Mouse (Mus musculus) ES-Bruce4 (cell line): Measurements from ENCODE around the gene Bola1. TPM values are rescaled to one million over a fixed set of nuclear protein-coding genes. Genes with fewer than 3 reads are reported as not detected.
A peak's percentile ranks its signal among the peaks of the same experiment; 100 is the strongest.
"Not testable (repeated sequence)": the region's sequence is repeated elsewhere in the genome, so short reads cannot be mapped to it uniquely, and the experiment has no call there.

Source experiments
- H3K27ac ChIP-seq: 2 replicates; pipeline ENCODE4 v1.5.1; 2012; ENCODE audit warnings: low read length, inconsistent platforms; ENCODE audit not compliant: insufficient read depth
- H3K27me3 ChIP-seq: 2 replicates; pipeline ENCODE4 v1.6.1; 2012; ENCODE audit warnings: mild to moderate bottlenecking, low read length, inconsistent platforms; ENCODE audit not compliant: control insufficient read depth, poor library complexity, insufficient read depth, severe bottlenecking
- H3K36me3 ChIP-seq: 2 replicates; pipeline ENCODE4 v1.6.1; 2012; ENCODE audit warnings: inconsistent platforms, mild to moderate bottlenecking, low read length, moderate library complexity; ENCODE audit not compliant: control insufficient read depth, poor library complexity, insufficient read depth, severe bottlenecking
- H3K4me1 ChIP-seq: one replicate; pipeline ENCODE4 v1.8.1; 2011; ENCODE audit warnings: low read length; ENCODE audit not compliant: control insufficient read depth, insufficient read depth
- H3K4me3 ChIP-seq: 2 replicates; pipeline ENCODE4 v1.5.1; 2011; ENCODE audit warnings: low read depth, mild to moderate bottlenecking, low read length
- H3K9ac ChIP-seq: 2 replicates; pipeline ENCODE4 v1.6.1; 2012; ENCODE audit warnings: low read depth, mild to moderate bottlenecking, inconsistent platforms; ENCODE audit not compliant: poor library complexity, severe bottlenecking
- H3K9me3 ChIP-seq: replicated peaks from 2 replicates; pipeline ENCODE4 v1.6.1; 2012; ENCODE audit warnings: mild to moderate bottlenecking, low read length, inconsistent platforms; ENCODE audit not compliant: control insufficient read depth, poor library complexity, insufficient read depth, severe bottlenecking
- CTCF ChIP-seq: IDR thresholded peaks from one replicate; pipeline ENCODE4 v1.8.1; 2011; ENCODE audit warnings: low read depth, low read length
- EP300 ChIP-seq: IDR thresholded peaks from 2 replicates; pipeline ENCODE4 v1.6.1; 2011; ENCODE audit warnings: low read depth, low read length; ENCODE audit not compliant: insufficient read depth
- POLR2A ChIP-seq: IDR thresholded peaks from one replicate; pipeline ENCODE4 v1.8.1; 2011; ENCODE audit warnings: low read length; ENCODE audit not compliant: insufficient read depth
- polyA plus RNA-seq: library from polyadenylated mRNA; stranded (reverse); fragments of >200 nt; gene quantifications from 2 replicates; pipeline ENCODE4 v1.2.4, GENCODE M21; 2011; ENCODE audit warnings: low read depth; ENCODE audit not compliant: missing spikeins, insufficient read depth, insufficient read length

Bola1 gene
- polyA plus RNA-seq, 1 experiment = 18.1 TPM

GRCm38 (mm10) chr3:96243921-96244572 lies 24.5 kb upstream of the Bola1 start:
- Histone ChIP-seq H3K9me3 (no peaks in the 10 kb centered on the region), H3K4me1 (no peaks in the 10 kb centered on the region), H3K27me3 (no peaks in the 10 kb centered on the region), H3K9ac (peak overlapping the region; percentile 70), H3K27ac (peak overlapping the region; percentile 8), H3K36me3 (peaks cover 7% of the 10 kb centered on the region; the same call in 1 of the 2 replicates), H3K4me3 (peak overlapping the region; percentile 99)
- TF ChIP-seq EP300 (no peak), POLR2A (no peak), CTCF (no peak)

DNA sequence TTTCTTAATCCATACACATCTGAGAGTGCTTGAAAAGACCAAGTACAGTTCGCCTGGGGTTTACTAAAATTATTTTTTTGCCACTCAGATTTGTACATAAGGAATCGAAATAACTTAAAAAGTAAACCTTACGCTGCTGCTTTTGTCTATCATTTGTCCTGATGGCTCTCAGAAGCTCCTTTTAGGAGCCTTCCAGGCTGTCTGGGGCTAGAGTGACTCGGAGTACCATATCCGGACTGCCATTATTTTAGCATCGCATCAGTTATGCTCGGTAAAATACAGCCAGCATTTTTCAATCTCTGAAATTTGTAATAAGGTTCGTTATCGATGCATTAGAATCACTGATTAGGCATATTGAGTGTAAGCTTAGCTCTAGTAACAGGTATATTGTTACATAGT lies 21.3 kb upstream of the Bola1 start:
- 0 out of 2 replicates have a peak overlapping the region, but pooled peaks have one; percentile 67 for H3K27ac ChIP-seq
- peak overlapping the region; percentile 94 for H3K9ac ChIP-seq
- H3K27me3 ChIP-seq = no peaks in the 10 kb centered on the region
- H3K4me3 ChIP-seq = peak overlapping the region; percentile 35
- no peak for TF ChIP-seq CTCF
- no peak for TF ChIP-seq POLR2A
- no peak for TF ChIP-seq EP300
- peaks cover 2% of the 10 kb centered on the region; the same call in 1 of the 2 replicates for H3K36me3 ChIP-seq
- no peaks in the 10 kb centered on the region for H3K9me3 ChIP-seq
- no peaks in the 10 kb centered on the region for H3K4me1 ChIP-seq

- not testable (repeated sequence) for H3K27me3 ChIP-seq, H3K4me1 ChIP-seq, H3K9me3 ChIP-seq, H3K36me3 ChIP-seq
- peak within 1 kb of the TSS; percentile 89 for H3K27ac ChIP-seq
- H3K9ac ChIP-seq = peak within 1 kb of the TSS; percentile 94
- H3K4me3 ChIP-seq = peak within 1 kb of the TSS; percentile 85
These were observed 20.7 kb upstream of the Bola1 start, which contains the start of gene Hist2h2aa2 for GRCm38 (mm10) chr3:96239949-96240798. TSS of gene Hist2h2aa2 (minus strand) at chr3:96240276.

- not testable (repeated sequence) for H3K36me3 ChIP-seq, H3K4me1 ChIP-seq, H3K27me3 ChIP-seq, H3K9me3 ChIP-seq
- Histone ChIP-seq H3K27ac (peak within 1 kb of the TSS; percentile 96), H3K9ac (peak within 1 kb of the TSS; percentile 100), H3K4me3 (peak within 1 kb of the TSS; percentile 93)
These were observed 19.7 kb upstream of the Bola1 start, which contains the start of gene Hist2h3c2 for GRCm38 (mm10) chr3:96238954-96239793. TSS of gene Hist2h3c2 (minus strand) at chr3:96239127.

GRCm38 (mm10) chr3:96237904-96238511 lies 18.5 kb upstream of the Bola1 start:
- H3K27ac ChIP-seq = peak overlapping the region; percentile 96
- no peak for TF ChIP-seq EP300
- peak; percentile 61 for TF ChIP-seq POLR2A
- no peak for TF ChIP-seq CTCF
- H3K36me3 ChIP-seq = peaks cover 2% of the 10 kb centered on the region; the same call in 1 of the 2 replicates
- no peaks in the 10 kb centered on the region for H3K4me1 ChIP-seq
- H3K27me3 ChIP-seq = no peaks in the 10 kb centered on the region
- peak overlapping the region; percentile 100 for H3K9ac ChIP-seq
- H3K9me3 ChIP-seq = no peaks in the 10 kb centered on the region
- peak overlapping the region; percentile 93 for H3K4me3 ChIP-seq
